Comparison of ENCODE assay signal across 7 mouse cellular contexts in genomic region chr12:72086166-72086825, GRCm38 (mm10). TPM values are rescaled to one million over a fixed set of nuclear protein-coding genes. Genes with fewer than 3 reads are reported as not detected.
DNase-seq lines count a peak whose midpoint lies in the region; ATAC-seq lines count a peak whose summit lies in the region.

No protein-coding gene starts in this region.

- 2% methylated on average over 18 of the region's 18 CpGs for WGBS in lung, embryonic 15.5 days
- 2% methylated on average over 18 of the region's 18 CpGs for WGBS in embryonic facial prominence, embryonic 12.5 days
- 3% methylated on average over 18 of the region's 18 CpGs for WGBS in hindbrain, embryonic 11.5 days
- WGBS in midbrain, embryonic 10.5 days, result 1% methylated on average over 18 of the region's 18 CpGs

- H3K4me2 ChIP-seq in lung, embryonic 15.5 days, result peak overlapping the region; percentile 74
- peak overlapping the region; percentile 75 for H3K4me2 ChIP-seq in embryonic facial prominence, embryonic 12.5 days (replicated peaks)
- peak overlapping the region; percentile 70 for H3K4me2 ChIP-seq in hindbrain, embryonic 11.5 days (replicated peaks; ENCODE audit: low read depth, low read length)

- ATAC-seq in lung, embryonic 15.5 days (ENCODE audit: borderline replicate concordance, extremely low read depth, low FRiP score, low TSS enrichment), result no peak; the same call in 1 of the 2 replicates
- peak; percentile 49 for ATAC-seq in embryonic facial prominence, embryonic 12.5 days (ENCODE audit: insufficient number of reproducible peaks, insufficient read depth, low FRiP score, low TSS enrichment)
- no peak for ATAC-seq in hindbrain, embryonic 11.5 days (ENCODE audit: low FRiP score)
- ATAC-seq in granulocyte monocyte progenitor cell, adult 5-6 weeks (replicated peaks; ENCODE audit: poor library complexity, severe bottlenecking), result no peak

- H3K36me3 ChIP-seq in lung, embryonic 15.5 days, result peaks cover 5% of the 10 kb centered on the region
- H3K36me3 ChIP-seq in embryonic facial prominence, embryonic 12.5 days, result peaks cover 6% of the 10 kb centered on the region; the same call in 1 of the 2 replicates
- H3K36me3 ChIP-seq in hindbrain, embryonic 11.5 days (ENCODE audit: control insufficient read depth, insufficient read depth, low read length), result no peaks in the 10 kb centered on the region
- peaks cover 18% of the 10 kb centered on the region for H3K36me3 ChIP-seq in midbrain, embryonic 10.5 days

- peaks cover 37% of the 10 kb centered on the region for H3K4me1 ChIP-seq in lung, embryonic 15.5 days
- peaks cover 31% of the 10 kb centered on the region for H3K4me1 ChIP-seq in embryonic facial prominence, embryonic 12.5 days
- H3K4me1 ChIP-seq in hindbrain, embryonic 11.5 days (replicated peaks; ENCODE audit: control insufficient read depth, insufficient read depth, low read length), result peaks cover 5% of the 10 kb centered on the region
- peaks cover 44% of the 10 kb centered on the region for H3K4me1 ChIP-seq in midbrain, embryonic 10.5 days

- no peaks in the 10 kb centered on the region for H3K9me3 ChIP-seq in lung, embryonic 15.5 days
- no peaks in the 10 kb centered on the region for H3K9me3 ChIP-seq in embryonic facial prominence, embryonic 12.5 days
- H3K9me3 ChIP-seq in hindbrain, embryonic 11.5 days (ENCODE audit: control insufficient read depth, low read length), result no peaks in the 10 kb centered on the region
- no peaks in the 10 kb centered on the region for H3K9me3 ChIP-seq in midbrain, embryonic 10.5 days (replicated peaks)

- H3K27me3 ChIP-seq in lung, embryonic 15.5 days, result no peaks in the 10 kb centered on the region
- H3K27me3 ChIP-seq in embryonic facial prominence, embryonic 12.5 days, result no peaks in the 10 kb centered on the region
- no peaks in the 10 kb centered on the region for H3K27me3 ChIP-seq in hindbrain, embryonic 11.5 days (ENCODE audit: control insufficient read depth, insufficient read depth, low read length)
- no peaks in the 10 kb centered on the region for H3K27me3 ChIP-seq in midbrain, embryonic 10.5 days (ENCODE audit: low read depth, poor library complexity, severe bottlenecking)

- peak overlapping the region; percentile 97 for H3K27ac ChIP-seq in lung, embryonic 15.5 days
- peak overlapping the region; percentile 94 for H3K27ac ChIP-seq in embryonic facial prominence, embryonic 12.5 days
- peak overlapping the region; percentile 97 for H3K27ac ChIP-seq in hindbrain, embryonic 11.5 days (ENCODE audit: low read depth, low read length)
- H3K27ac ChIP-seq in midbrain, embryonic 10.5 days (replicated peaks), result peak overlapping the region; percentile 96

- peak overlapping the region; percentile 74 for H3K4me3 ChIP-seq in lung, embryonic 15.5 days
- peak overlapping the region; percentile 61 for H3K4me3 ChIP-seq in embryonic facial prominence, embryonic 12.5 days
- H3K4me3 ChIP-seq in hindbrain, embryonic 11.5 days (ENCODE audit: low read depth, low read length), result peak overlapping the region; percentile 68
- peak overlapping the region; percentile 73 for H3K4me3 ChIP-seq in midbrain, embryonic 10.5 days

- H3K9ac ChIP-seq in lung, embryonic 15.5 days, result peak overlapping the region; percentile 81
- H3K9ac ChIP-seq in embryonic facial prominence, embryonic 12.5 days, result peak overlapping the region; percentile 75
- peak overlapping the region; percentile 91 for H3K9ac ChIP-seq in hindbrain, embryonic 11.5 days (ENCODE audit: low read depth, low read length)

- DNase-seq in lung, postnatal 14 days, result no peak
- DNase-seq in hindbrain, embryonic 11.5 days (ENCODE audit: low spot score), result no peak
- DNase-seq in midbrain, embryonic 10.5 days (ENCODE audit: low spot score), result no peak
- no peak for DNase-seq in layer of hippocampus, adult 9-11 months

RNA-seq across cellular contexts. Expression of gene Jkamp, which starts 0.9 kb away (rescaled TPM):
- 70.7 and 81.6 TPM in 2 replicates for polyA plus RNA-seq in lung, embryonic 15.5 days (2015; fragmentation: Nextera tagmentation; extraction: Ambion mirVana)
- polyA plus RNA-seq in embryonic facial prominence, embryonic 12.5 days (2016; fragmentation: Nextera tagmentation; extraction: Ambion mirVana), result 65.6 and 77.9 TPM in 2 replicates
- 67.6 and 75.3 TPM in 2 replicates for polyA plus RNA-seq in hindbrain, embryonic 11.5 days (2014; fragmentation: Nextera tagmentation; extraction: Ambion mirVana)
- 84.5 and 102 TPM in 2 replicates for polyA plus RNA-seq in midbrain, embryonic 10.5 days (2016; fragmentation: Nextera tagmentation; extraction: Ambion mirVana)
- total RNA-seq in granulocyte monocyte progenitor cell, adult 5-6 weeks (2014; fragmentation: Nextera tagmentation), result 20.8 and 30.2 TPM in 2 replicates
- total RNA-seq in granulocyte monocyte progenitor cell, adult 5-6 weeks (2017), result 23.1 TPM in 2 replicates

RNA-seq across cellular contexts. Expression of gene L3hypdh, which starts 1.1 kb away (rescaled TPM):
- 23.6 TPM in 2 replicates for polyA plus RNA-seq in lung, embryonic 15.5 days (2015; fragmentation: Nextera tagmentation; extraction: Ambion mirVana)
- 17.6 and 17.7 TPM in 2 replicates for polyA plus RNA-seq in embryonic facial prominence, embryonic 12.5 days (2016; fragmentation: Nextera tagmentation; extraction: Ambion mirVana)
- 9.8 and 11.2 TPM in 2 replicates for polyA plus RNA-seq in hindbrain, embryonic 11.5 days (2014; fragmentation: Nextera tagmentation; extraction: Ambion mirVana)
- polyA plus RNA-seq in midbrain, embryonic 10.5 days (2016; fragmentation: Nextera tagmentation; extraction: Ambion mirVana), result 6.7 and 7.8 TPM in 2 replicates
- 0.90 and 1.8 TPM in 2 replicates for total RNA-seq in granulocyte monocyte progenitor cell, adult 5-6 weeks (2014; fragmentation: Nextera tagmentation)
- total RNA-seq in granulocyte monocyte progenitor cell, adult 5-6 weeks (2017), result 0.67 and 0.73 TPM in 2 replicates

RNA-seq across cellular contexts. Expression of gene Gpr135, which starts 15.4 kb away (rescaled TPM):
- polyA plus RNA-seq in lung, embryonic 15.5 days (2015; fragmentation: Nextera tagmentation; extraction: Ambion mirVana), result 0.42 and 0.64 TPM in 2 replicates
- 1.0 and 1.4 TPM in 2 replicates for polyA plus RNA-seq in embryonic facial prominence, embryonic 12.5 days (2016; fragmentation: Nextera tagmentation; extraction: Ambion mirVana)
- polyA plus RNA-seq in hindbrain, embryonic 11.5 days (2014; fragmentation: Nextera tagmentation; extraction: Ambion mirVana), result 0.99 and 1.1 TPM in 2 replicates
- polyA plus RNA-seq in midbrain, embryonic 10.5 days (2016; fragmentation: Nextera tagmentation; extraction: Ambion mirVana), result 0.46 and 0.82 TPM in 2 replicates
- total RNA-seq in granulocyte monocyte progenitor cell, adult 5-6 weeks (2014; fragmentation: Nextera tagmentation), result not detected in 2 replicates
- 0.21 TPM in 1 of 2 replicates, not detected in the other for total RNA-seq in granulocyte monocyte progenitor cell, adult 5-6 weeks (2017)
